Mouse (Mus musculus) liver, embryonic 15.5 days (tissue): Measurements from ENCODE around the gene Olfr683. TPM values are rescaled to one million over a fixed set of nuclear protein-coding genes. Genes with fewer than 3 reads are reported as not detected.
"Not testable (repeated sequence)": the region's sequence is repeated elsewhere in the genome, so short reads cannot be mapped to it uniquely, and the experiment has no call there.

Experiments used
- ATAC-seq: fragments of 200-750 bp; cut with Nextera tagmentation; 2 replicates; pipeline ENCODE4 v1.8.0; 2017; ENCODE audit warnings: moderate number of reproducible peaks, mild to moderate bottlenecking, moderate library complexity; ENCODE audit not compliant: insufficient read depth
- H3K27ac ChIP-seq: fragments of 300-500 bp; sonication (generic); replicated peaks from 2 replicates; pipeline ENCODE4 v1.5.1; 2015; ENCODE audit warnings: mild to moderate bottlenecking, inconsistent platforms
- H3K27me3 ChIP-seq: fragments of 300-500 bp; sonication (generic); 2 replicates; pipeline ENCODE4 v1.6.1; 2015; ENCODE audit warnings: mild to moderate bottlenecking, inconsistent platforms
- H3K36me3 ChIP-seq: fragments of 300-500 bp; sonication (generic); replicated peaks from 2 replicates; pipeline ENCODE4 v1.6.1; 2015; ENCODE audit warnings: moderate library complexity, mild to moderate bottlenecking, inconsistent platforms
- H3K4me1 ChIP-seq: fragments of 300-500 bp; sonication (generic); replicated peaks from 2 replicates; pipeline ENCODE4 v1.6.1; 2015; ENCODE audit warnings: inconsistent platforms
- H3K4me2 ChIP-seq: fragments of 300-500 bp; sonication (generic); 2 replicates; pipeline ENCODE4 v1.6.1; 2015; ENCODE audit warnings: moderate library complexity, mild to moderate bottlenecking, inconsistent platforms
- H3K4me3 ChIP-seq: fragments of 300-500 bp; sonication (generic); replicated peaks from 2 replicates; pipeline ENCODE4 v1.5.1; 2015; ENCODE audit warnings: mild to moderate bottlenecking, inconsistent platforms
- H3K9ac ChIP-seq: fragments of 300-500 bp; sonication (generic); 2 replicates; pipeline ENCODE4 v1.6.1; 2015; ENCODE audit warnings: moderate library complexity, mild to moderate bottlenecking, inconsistent platforms
- H3K9me3 ChIP-seq: fragments of 300-500 bp; sonication (generic); replicated peaks from 2 replicates; pipeline ENCODE4 v1.6.1; 2016; ENCODE audit warnings: inconsistent platforms
- WGBS: fragments of 180-500 bp; shearing (Covaris S2); methylation state at CpG from one replicate; pipeline ENCODE4 v1.1.7; 2015; ENCODE audit warnings: mixed read lengths; ENCODE audit not compliant: insufficient replicate concordance; 5-methylcytosine and 5-hydroxymethylcytosine counted together
- polyA plus RNA-seq: library from polyadenylated mRNA; unstranded; fragments of >200 nt; fragmentation: Nextera tagmentation; extraction: Ambion mirVana; gene quantifications from 2 replicates; pipeline ENCODE4 v1.2.1, GENCODE M21; 2015

Olfr683 gene
- not detected in 2 replicates for polyA plus RNA-seq

DNA sequence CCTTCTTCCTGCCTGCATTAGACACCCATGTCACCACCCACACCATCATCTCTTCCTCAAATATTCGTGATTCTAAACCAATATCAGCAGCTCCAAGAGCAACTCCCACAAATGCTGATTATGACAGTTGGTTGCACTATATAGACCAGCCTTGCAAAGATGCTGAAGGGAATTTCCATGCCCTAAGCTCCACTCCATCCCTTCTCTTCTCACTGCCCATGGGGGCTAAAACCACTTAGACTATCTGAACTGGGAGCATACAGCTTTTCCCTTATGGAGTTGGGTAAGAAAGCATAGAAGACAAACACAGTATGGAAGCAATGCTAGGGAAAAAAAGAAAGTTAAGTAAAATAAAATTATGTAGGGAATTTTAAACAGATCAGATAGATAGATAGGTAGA, at the start of gene Olfr683:
Gene Olfr683, minus strand, starts transcription at position 101 of the 400 bp plus-strand sequence.
- no peak for ATAC-seq
- H3K27me3 ChIP-seq, result no peaks in the 10 kb centered on the region

GRCm38 (mm10) chr7:105185912-105186311, 39.1 kb upstream of the Olfr683 start, which contains the start of gene Olfr685:
Olfr685 (minus strand) TSS chr7:105186012.
- WGBS, result 65% methylated on average over 1 of the region's 1 CpGs
- no peaks in the 10 kb centered on the region for H3K27me3 ChIP-seq
- H3K36me3 ChIP-seq, result no peaks in the 10 kb centered on the region
- no peaks in the 10 kb centered on the region for H3K4me1 ChIP-seq
- H3K9me3 ChIP-seq, result no peaks in the 10 kb centered on the region
- no peak within 1 kb of the TSS for H3K9ac ChIP-seq
- no peak within 1 kb of the TSS for H3K4me3 ChIP-seq
- no peak within 1 kb of the TSS for H3K27ac ChIP-seq
- no peak for ATAC-seq
- no peak within 1 kb of the TSS for H3K4me2 ChIP-seq

More for the DNA sequence above, at the start of gene Olfr683:
- no peak within 1 kb of the TSS for H3K4me2 ChIP-seq
- no peak within 1 kb of the TSS for H3K9ac ChIP-seq
- no peak within 1 kb of the TSS for H3K4me3 ChIP-seq
- 39% methylated on average over 1 of the region's 1 CpGs for WGBS
- no peaks in the 10 kb centered on the region for H3K4me1 ChIP-seq
- H3K27ac ChIP-seq, result no peak within 1 kb of the TSS
- no peaks in the 10 kb centered on the region for H3K36me3 ChIP-seq
- no peaks in the 10 kb centered on the region for H3K9me3 ChIP-seq

DNA sequence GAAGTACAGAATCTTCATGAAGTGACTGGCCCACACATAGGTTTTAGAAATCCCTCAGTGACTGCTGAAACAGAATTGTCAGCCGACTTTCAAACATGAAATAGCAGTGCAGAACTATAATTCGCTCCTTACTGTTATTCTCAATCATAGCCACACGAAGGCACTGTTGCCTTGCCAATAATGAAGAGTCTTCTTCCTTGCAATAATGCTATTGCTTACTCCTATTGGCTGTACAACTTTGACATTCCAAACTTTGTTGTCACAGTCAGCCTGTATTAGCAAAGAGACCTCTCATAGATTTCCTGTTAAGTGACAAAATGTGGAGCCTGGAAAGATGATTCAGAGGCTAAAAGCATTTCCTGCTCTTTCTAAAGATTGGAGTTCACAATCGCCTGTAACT, 24.0 kb upstream of the Olfr683 start:
- H3K4me3 ChIP-seq, result no peak overlapping the region
- 38% methylated on average over 4 of the region's 4 CpGs for WGBS
- H3K4me1 ChIP-seq, result no peaks in the 10 kb centered on the region
- ATAC-seq, result no peak
- H3K9ac ChIP-seq, result no peak overlapping the region
- no peaks in the 10 kb centered on the region for H3K36me3 ChIP-seq
- H3K27ac ChIP-seq, result no peak overlapping the region
- H3K27me3 ChIP-seq, result no peaks in the 10 kb centered on the region
- H3K9me3 ChIP-seq, result no peaks in the 10 kb centered on the region
- H3K4me2 ChIP-seq, result no peak overlapping the region

DNA sequence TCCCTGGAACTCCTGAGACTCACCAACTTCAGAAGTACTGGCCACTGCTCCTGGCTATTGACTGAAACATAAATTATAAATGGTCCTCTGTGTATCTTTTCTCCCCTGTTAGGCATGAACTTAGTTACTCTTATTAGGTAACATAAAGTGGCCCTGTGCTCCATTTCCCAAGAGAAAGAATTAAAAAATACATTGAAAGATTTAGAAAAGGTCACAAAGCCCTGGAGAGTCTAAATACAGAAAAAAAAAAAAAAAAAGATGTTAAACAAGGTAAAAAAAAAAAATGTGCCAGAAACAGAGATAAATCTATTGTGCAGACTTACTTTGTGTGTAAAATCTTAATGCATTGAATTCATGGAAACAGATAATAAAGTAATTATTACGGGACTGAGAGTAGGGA, 16.7 kb upstream of the Olfr683 start, which contains the start of gene Olfr684:
Gene Olfr684, minus strand, starts transcription at position 101 of the 400 bp plus-strand sequence.
- no peak for ATAC-seq
- Histone ChIP-seq H3K4me2 (no peak within 1 kb of the TSS), H3K9me3 (no peaks in the 10 kb centered on the region), H3K27me3 (no peaks in the 10 kb centered on the region), H3K4me3 (no peak within 1 kb of the TSS), H3K36me3 (no peaks in the 10 kb centered on the region), H3K9ac (no peak within 1 kb of the TSS), H3K4me1 (no peaks in the 10 kb centered on the region), H3K27ac (no peak within 1 kb of the TSS)
- WGBS, result 34% methylated on average over 1 of the region's 1 CpGs

GRCm38 (mm10) chr7:105141275-105141674, 5.5 kb downstream of the Olfr683 start:
- Histone ChIP-seq H3K4me3 (no peak overlapping the region), H3K36me3 (no peaks in the 10 kb centered on the region)
- 45% methylated on average over 2 of the region's 2 CpGs for WGBS

GRCm38 (mm10) chr7:105116536-105116935, 30.3 kb downstream of the Olfr683 start, which contains the start of gene Olfr681:
Olfr681 (plus strand) TSS chr7:105116836.
- Histone ChIP-seq H3K4me3 (no peak within 1 kb of the TSS), H3K4me2 (no peak within 1 kb of the TSS)
- ATAC-seq, result no peak

More at GRCm38 (mm10) chr7:105141275-105141674, 5.5 kb downstream of the Olfr683 start:
- no peaks in the 10 kb centered on the region for H3K4me1 ChIP-seq
- no peak for ATAC-seq
- H3K4me2 ChIP-seq, result no peak overlapping the region
- no peak overlapping the region for H3K27ac ChIP-seq
- no peaks in the 10 kb centered on the region for H3K27me3 ChIP-seq
- H3K9me3 ChIP-seq, result no peaks in the 10 kb centered on the region
- no peak overlapping the region for H3K9ac ChIP-seq

GRCm38 (mm10) chr7:105092717-105093116, 54.1 kb downstream of the Olfr683 start, which contains the start of gene Olfr680-ps1:
Olfr680-ps1 (minus strand) TSS chr7:105092817.
- ATAC-seq, H3K9ac ChIP-seq, H3K27me3 ChIP-seq, H3K27ac ChIP-seq, H3K4me3 ChIP-seq, H3K4me1 ChIP-seq, H3K4me2 ChIP-seq, H3K9me3 ChIP-seq, H3K36me3 ChIP-seq: not testable (repeated sequence)

More at GRCm38 (mm10) chr7:105116536-105116935, 30.3 kb downstream of the Olfr683 start, which contains the start of gene Olfr681:
- H3K9me3 ChIP-seq, result no peaks in the 10 kb centered on the region
- H3K4me1 ChIP-seq, result no peaks in the 10 kb centered on the region
- H3K9ac ChIP-seq, result no peak within 1 kb of the TSS
- no peaks in the 10 kb centered on the region for H3K36me3 ChIP-seq
- no peak within 1 kb of the TSS for H3K27ac ChIP-seq
- H3K27me3 ChIP-seq, result no peaks in the 10 kb centered on the region

Other genes with a start within 250 kb of the Olfr683 start
- not detected in 2 replicates for gene Olfr667, start 225.5 kb downstream of the Olfr683 start, polyA plus RNA-seq
- not detected in 2 replicates for gene Olfr668, start 219.0 kb downstream of the Olfr683 start, polyA plus RNA-seq
- not detected in 2 replicates for gene Olfr669, start 212.8 kb downstream of the Olfr683 start, polyA plus RNA-seq
- not detected in 2 replicates for gene Olfr670, start 184.4 kb downstream of the Olfr683 start, polyA plus RNA-seq
- gene Olfr671, start 167.9 kb downstream of the Olfr683 start, polyA plus RNA-seq, result not detected in 2 replicates
- not detected in 2 replicates for gene Olfr672, start 145.0 kb downstream of the Olfr683 start, polyA plus RNA-seq
- gene Olfr675, start 118.6 kb downstream of the Olfr683 start, polyA plus RNA-seq, result not detected in 2 replicates
- not detected in 2 replicates for gene Olfr676, start 114.3 kb downstream of the Olfr683 start, polyA plus RNA-seq
- not detected in 2 replicates for gene Olfr677, start 95.6 kb downstream of the Olfr683 start, polyA plus RNA-seq
- gene Olfr678, start 82.5 kb downstream of the Olfr683 start, polyA plus RNA-seq, result not detected in 2 replicates
- gene Olfr679, start 65.8 kb downstream of the Olfr683 start, polyA plus RNA-seq, result not detected in 2 replicates
- not detected in 2 replicates for gene Olfr680-ps1, start 54.2 kb downstream of the Olfr683 start, polyA plus RNA-seq
- not detected in 2 replicates for gene Olfr681, start 30.2 kb downstream of the Olfr683 start, polyA plus RNA-seq
- not detected in 2 replicates for gene Olfr684, start 16.6 kb upstream of the Olfr683 start, polyA plus RNA-seq
- gene Olfr685, start 39.0 kb upstream of the Olfr683 start, polyA plus RNA-seq, result not detected in 2 replicates
- not detected in 2 replicates for gene Olfr686, start 60.5 kb upstream of the Olfr683 start, polyA plus RNA-seq
- not detected in 2 replicates for gene Olfr688, start 141.1 kb upstream of the Olfr683 start, polyA plus RNA-seq
- gene Olfr689, start 164.2 kb upstream of the Olfr683 start, polyA plus RNA-seq, result not detected in 2 replicates
- gene Olfr690, start 187.1 kb upstream of the Olfr683 start, polyA plus RNA-seq, result not detected in 2 replicates
- gene Olfr691, start 195.3 kb upstream of the Olfr683 start, polyA plus RNA-seq, result not detected in 2 replicates
- gene Olfr692, start 221.2 kb upstream of the Olfr683 start, polyA plus RNA-seq, result not detected in 2 replicates
- not detected in 2 replicates for gene Gm5901, start 228.0 kb upstream of the Olfr683 start, polyA plus RNA-seq